8 mouse cellular contexts compared by ENCODE assay signal in genomic region chr2:101871179-101871578, GRCm38 (mm10). TPM values are rescaled to one million over a fixed set of nuclear protein-coding genes. Genes with fewer than 3 reads are reported as not detected.
A peak's percentile ranks its signal among the peaks of the same experiment; 100 is the strongest.
DNase-seq lines count a peak whose midpoint lies in the region; ATAC-seq lines count a peak whose summit lies in the region.

No protein-coding gene starts in this region.

- no peaks in the 10 kb centered on the region for H3K27me3 ChIP-seq in lung, embryonic 15.5 days

- peak overlapping the region; percentile 21; the same call in 1 of the 2 replicates for H3K4me3 ChIP-seq in lung, embryonic 15.5 days

- peak overlapping the region; percentile 58 for H3K4me2 ChIP-seq in lung, embryonic 15.5 days

- DNase-seq in cerebellum, adult 18-20 months: peak; percentile 34 to 45
- no peak for DNase-seq in cerebellum, adult 11-12 months
- peak; percentile 66 for DNase-seq in A20 (ENCODE audit: low read depth, low spot score)
- DNase-seq in c-Kit-positive CD71-positive TER-119-positive erythroid progenitor cells, embryonic 14.5 days (ENCODE audit: low spot score): peak; percentile 18
- peak; percentile 47 for DNase-seq in heart, adult 8-10 months (ENCODE audit: low spot score)
- DNase-seq in kidney, adult 8-10 months: peak; percentile 36 to 41
- DNase-seq in retina, postnatal 7 days (ENCODE audit: low read depth, low spot score): peak; percentile 43

- H3K4me1 ChIP-seq in lung, embryonic 15.5 days: peaks cover 3% of the 10 kb centered on the region; the same call in 1 of the 2 replicates

- WGBS in lung, embryonic 15.5 days: 22% methylated on average over 14 of the region's 14 CpGs

- no peaks in the 10 kb centered on the region for H3K36me3 ChIP-seq in lung, embryonic 15.5 days

- H3K9me3 ChIP-seq in lung, embryonic 15.5 days: no peaks in the 10 kb centered on the region

- ATAC-seq in lung, embryonic 15.5 days (ENCODE audit: borderline replicate concordance, extremely low read depth, low FRiP score, low TSS enrichment): no peak; the same call in 1 of the 2 replicates

- H3K9ac ChIP-seq in lung, embryonic 15.5 days: peak overlapping the region; percentile 32; the same call in 1 of the 2 replicates

- H3K27ac ChIP-seq in lung, embryonic 15.5 days: no peak overlapping the region

RNA-seq across cellular contexts. Expression of gene Prr5l, which starts 11.6 kb away (rescaled TPM):
- 1 to 10 TPM; 1.0 to 2.7 (median 2.2) TPM for total RNA-seq in heart, adult 8-10 months (2022)
- polyA plus RNA-seq in lung, embryonic 15.5 days (2015; fragmentation: Nextera tagmentation; extraction: Ambion mirVana): 40.5 and 41.7 TPM in 2 replicates

RNA-seq across cellular contexts. Expression of gene Commd9, which starts 14.9 kb away (rescaled TPM):
- total RNA-seq in heart, adult 8-10 months (2022): 10 to 100 TPM; 27.7 to 32.8 (median 30.0) TPM
- 58.8 and 64.6 TPM in 2 replicates for polyA plus RNA-seq in lung, embryonic 15.5 days (2015; fragmentation: Nextera tagmentation; extraction: Ambion mirVana)
